Mouse (Mus musculus) embryo, embryonic 10.5 days (tissue): ENCODE measurements at regions not wholly inside any gene's neighbourhood (a gene's known extent, or its start where the extent isn't known, plus 50 kb on each side); places are given as distances from the start of the nearest gene placed in this dataset.

ENCODE experiments used
- DNase-seq: peaks from one replicate; pipeline ENCODE4 v3.0.0-alpha.2; 2015; ENCODE audit warnings: low spot score

- DNase-seq, result no peak
These were observed 436.0 kb upstream of the Mctp2 start for GRCm38 (mm10) chr7:72742376-72742775.

GRCm38 (mm10) chr7:72751501-72751917 lies 445.1 kb upstream of the Mctp2 start:
- DNase-seq, result peak; percentile 75

- no peak for DNase-seq
These were observed 446.7 kb upstream of the Mctp2 start for GRCm38 (mm10) chr7:72753053-72753559.

- DNase-seq, result peak; percentile 32
These were observed 456.3 kb upstream of the Mctp2 start for GRCm38 (mm10) chr7:72762711-72763110.

GRCm38 (mm10) chr7:72768705-72769104 lies 462.3 kb upstream of the Mctp2 start:
- DNase-seq, result no peak

- peak; percentile 73 for DNase-seq
These were observed 467.8 kb upstream of the Mctp2 start for GRCm38 (mm10) chr7:72774031-72774770.

- no peak for DNase-seq
These were observed 468.3 kb upstream of the Mctp2 start for GRCm38 (mm10) chr7:72774771-72775119.

GRCm38 (mm10) chr7:72787306-72787705 lies 480.9 kb upstream of the Mctp2 start:
- no peak for DNase-seq

GRCm38 (mm10) chr7:72788261-72788660 lies 481.9 kb upstream of the Mctp2 start:
- DNase-seq, result peak; percentile 22

GRCm38 (mm10) chr7:72822142-72822541 lies 515.7 kb upstream of the Mctp2 start:
- no peak for DNase-seq

GRCm38 (mm10) chr7:72826597-72826996 lies 520.2 kb upstream of the Mctp2 start:
- DNase-seq, result no peak

GRCm38 (mm10) chr7:72835423-72835822 lies 529.0 kb upstream of the Mctp2 start:
- no peak for DNase-seq

- no peak for DNase-seq
These were observed 529.6 kb upstream of the Mctp2 start for GRCm38 (mm10) chr7:72836026-72836425.

- peak; percentile 29 for DNase-seq
These were observed 530.1 kb upstream of the Mctp2 start for GRCm38 (mm10) chr7:72836457-72836985.

- peak; percentile 46 for DNase-seq
These were observed 531.7 kb upstream of the Mctp2 start for GRCm38 (mm10) chr7:72837992-72838655.

- no peak for DNase-seq
These were observed 524.0 kb upstream of the Rgma start for GRCm38 (mm10) chr7:72851346-72851745.

- no peak for DNase-seq
These were observed 520.8 kb upstream of the Rgma start for GRCm38 (mm10) chr7:72854501-72855002.

GRCm38 (mm10) chr7:72866966-72867754 lies 508.1 kb upstream of the Rgma start:
- no peak for DNase-seq

- no peak for DNase-seq
These were observed 506.2 kb upstream of the Rgma start for GRCm38 (mm10) chr7:72869068-72869467.

GRCm38 (mm10) chr7:72900816-72901215 lies 474.5 kb upstream of the Rgma start:
- peak; percentile 42 for DNase-seq

GRCm38 (mm10) chr7:72905891-72906290 lies 469.4 kb upstream of the Rgma start:
- DNase-seq, result no peak

- no peak for DNase-seq
These were observed 468.8 kb upstream of the Rgma start for GRCm38 (mm10) chr7:72906536-72906935.
